Comparison of ENCODE assay signal across 23 mouse cellular contexts in genomic region chr17:23351644-23352043, GRCm38 (mm10). TPM values are rescaled to one million over a fixed set of nuclear protein-coding genes. Genes with fewer than 3 reads are reported as not detected.
DNase-seq lines count a peak whose midpoint lies in the region; ATAC-seq and TF ChIP-seq lines count a peak whose summit lies in the region.
"Had no signal": no experiment of that assay in that cellular context is flagged by ENCODE, and none has a peak within 500 bp of the region (broad histone marks: within the 10 kb centered on the region; RNA-seq: fewer than 3 reads in every experiment).

No protein-coding gene starts in this region.

- in situ Hi-C loops in CH12.LX (cut with MboI; ENCODE audit: low pct_ligation_motif_present, low pct_unique_long_range_greater_than_20kb, low sequenced_read_pairs), result no loop called here

- 54% methylated on average over 1 of the region's 1 CpGs for WGBS in heart, embryonic 12.5 days

- ATAC-seq in heart, embryonic 12.5 days (ENCODE audit: insufficient number of reproducible peaks, low FRiP score), result no peak
- ATAC-seq: activated CD4-positive, CD25-positive, alpha-beta regulatory T cell, adult 4 months; CD4-positive, CD25-positive, alpha-beta regulatory T cell, adult 4 months; Patski had no signal

- no peak for TF ChIP-seq RAD21 in CH12.LX (IDR thresholded peaks at IDR 0.05; ENCODE audit: low read depth, low read length)

- no peaks in the 10 kb centered on the region for H3K4me1 ChIP-seq in CH12.LX (ENCODE audit: control insufficient read depth in 1 of 2, insufficient read depth in 2 of 2)
- no peaks in the 10 kb centered on the region for H3K4me1 ChIP-seq in heart, embryonic 12.5 days (replicated peaks)

- peak; percentile 79 for TF ChIP-seq EP300 in CH12.LX (IDR thresholded peaks at IDR 0.05; ENCODE audit: low read length)

- no peaks in the 10 kb centered on the region for H3K9me3 ChIP-seq in CH12.LX (replicated peaks; ENCODE audit: low read length)
- no peaks in the 10 kb centered on the region for H3K9me3 ChIP-seq in heart, embryonic 12.5 days (replicated peaks)
- H3K9me3 ChIP-seq: G1E had no signal

- H3K36me3 ChIP-seq in CH12.LX (replicated peaks in 1 of 2; ENCODE audit: control insufficient read depth in 1 of 2, insufficient read depth in 1 of 2, low read length in 1 of 2), result no peaks in the 10 kb centered on the region
- H3K36me3 ChIP-seq in heart, embryonic 12.5 days, result no peaks in the 10 kb centered on the region
- H3K36me3 ChIP-seq: G1E had no signal

- no peak overlapping the region for H3K27ac ChIP-seq in CH12.LX (ENCODE audit: insufficient read depth, low read depth)
- H3K27ac ChIP-seq in heart, embryonic 12.5 days (ENCODE audit: poor library complexity, severe bottlenecking), result no peak overlapping the region

- H3K9ac ChIP-seq in CH12.LX (ENCODE audit: insufficient read depth, low read depth), result no peak overlapping the region
- H3K9ac ChIP-seq in heart, embryonic 12.5 days, result no peak overlapping the region

- H3K4me2 ChIP-seq in CH12.LX (ENCODE audit: insufficient read depth, low read depth, poor library complexity, severe bottlenecking), result no peak overlapping the region; the same call in 1 of the 2 replicates
- no peak overlapping the region for H3K4me2 ChIP-seq in heart, embryonic 12.5 days

- no peak for TF ChIP-seq CTCF in CH12.LX (conservative IDR thresholded peaks at IDR 0.05 in 1 of 2, IDR thresholded peaks at IDR 0.05 in 1 of 2; ENCODE audit: low read depth in 2 of 2, low read length in 2 of 2)

- no peaks in the 10 kb centered on the region for H3K27me3 ChIP-seq in CH12.LX (replicated peaks)
- H3K27me3 ChIP-seq in heart, embryonic 12.5 days (replicated peaks), result no peaks in the 10 kb centered on the region
- H3K27me3 ChIP-seq: Patski had no signal

- no peaks in the 10 kb centered on the region for H3K79me2 ChIP-seq in CH12.LX (replicated peaks; ENCODE audit: control insufficient read depth, extremely low read depth, insufficient read depth, poor library complexity, severe bottlenecking)

- H3K4me3 ChIP-seq in CH12.LX (replicated peaks in 1 of 3; ENCODE audit: low read depth in 2 of 3, low read length in 2 of 3, poor library complexity in 1 of 3), result no peak overlapping the region
- H3K4me3 ChIP-seq in heart, embryonic 12.5 days, result no peak overlapping the region

- peak; percentile 62 for DNase-seq in CH12.LX (ENCODE audit: extremely low read depth)
- DNase-seq: adrenal gland, adult 2 months; adrenal gland, adult 8-10 months; adrenal gland, postnatal 10 days; adrenal gland, postnatal 14 days; adrenal gland, postnatal 25 days; adrenal gland, postnatal 36 days; cerebellum, adult 11 months; cerebellum, adult 11-12 months; cerebellum, adult 18-20 months; cerebellum, adult 2 months; cerebellum, adult 8-10 months had no signal

- TF ChIP-seq POLR2A in CH12.LX (IDR thresholded peaks at IDR 0.05; ENCODE audit: low read depth, low read length), result no peak

- dilution Hi-C loops in CH12.LX (cut with MboI; ENCODE audit: extremely low pct_ligation_motif_present, extremely low pct_unique_long_range_greater_than_20kb, low sequenced_read_pairs), result no loop called here

TF ChIP-seq in CH12.LX, 34 proteins besides CTCF, POLR2A, EP300 and RAD21:
- TF ChIP-seq IRF4 (IDR thresholded peaks at IDR 0.05; ENCODE audit: low read depth, low read length) (peak; percentile 46; the same call in 1 of the 2 replicates), ETS1 (conservative IDR thresholded peaks at IDR 0.05; ENCODE audit: low read depth, low read length) (no peak), MAFK (IDR thresholded peaks at IDR 0.05; ENCODE audit: insufficient replicate concordance, low read length) (no peak), USF2 (conservative IDR thresholded peaks at IDR 0.05; ENCODE audit: low read depth, low read length) (no peak), POLR2AphosphoS2 (IDR thresholded peaks at IDR 0.05; ENCODE audit: low read depth, low read length) (no peak), ZNF384 (IDR thresholded peaks at IDR 0.05; ENCODE audit: low read depth, low read length) (peak; percentile 90), CHD1 (IDR thresholded peaks at IDR 0.05; ENCODE audit: low read depth, low read length) (no peak), HCFC1 (IDR thresholded peaks at IDR 0.05; ENCODE audit: low read depth, low read length) (no peak)

RNA-seq across cellular contexts. Expression of gene Vmn2r115, which starts 8.1 kb away (rescaled TPM):
- total RNA-seq in CH12.LX (2012; rRNA removed) (not detected in 2 replicates), CH12.LX (2014; rRNA removed) (not detected in 2 replicates)
- polyA plus RNA-seq in CH12.LX (2012; ENCODE audit: insufficient read length, low read depth), result not detected in 2 replicates
- not detected in 2 replicates for polyA plus RNA-seq in heart, embryonic 12.5 days (2016; fragmentation: Nextera tagmentation; extraction: Ambion mirVana)
- total RNA-seq: adrenal gland, adult 18-20 months; adrenal gland, adult 2 months; adrenal gland, postnatal 10 days; adrenal gland, postnatal 14 days; adrenal gland, postnatal 25 days; adrenal gland, postnatal 36 days; adrenal gland, postnatal 4 days; MEL had no signal
- polyA plus RNA-seq: adrenal gland, adult 2 months; brain, embryonic 14.5 days; C2C12; CD4-positive, CD25-positive, alpha-beta regulatory T cell, adult 4 months; cerebellum, adult 2 months; G1E; Patski had no signal

RNA-seq across cellular contexts. Expression of gene Vmn2r116, which starts 32.8 kb away (rescaled TPM):
- not detected in 2 replicates for total RNA-seq in CH12.LX (2012; rRNA removed)
- total RNA-seq in CH12.LX (2014; rRNA removed), result not detected in 2 replicates
- polyA plus RNA-seq in CH12.LX (2012; ENCODE audit: insufficient read length, low read depth), result not detected in 2 replicates
- not detected in 2 replicates for polyA plus RNA-seq in heart, embryonic 12.5 days (2016; fragmentation: Nextera tagmentation; extraction: Ambion mirVana)
- total RNA-seq: adrenal gland, adult 18-20 months; adrenal gland, adult 2 months; adrenal gland, adult 8-10 months; adrenal gland, postnatal 10 days; adrenal gland, postnatal 14 days; adrenal gland, postnatal 25 days; adrenal gland, postnatal 36 days; adrenal gland, postnatal 4 days; ES-E14; MEL had no signal
- polyA plus RNA-seq: activated CD4-positive, CD25-positive, alpha-beta regulatory T cell, adult 4 months; adrenal gland, adult 2 months; brain, embryonic 14.5 days; C2C12; CD4-positive, CD25-positive, alpha-beta regulatory T cell, adult 4 months; cerebellum, adult 2 months; G1E; Patski had no signal

RNA-seq across cellular contexts. Expression of gene Vmn2r114, which starts 39.3 kb away (rescaled TPM):
- total RNA-seq in CH12.LX (2012; rRNA removed) (not detected in 2 replicates), CH12.LX (2014; rRNA removed) (not detected in 2 replicates)
- not detected in 2 replicates for polyA plus RNA-seq in CH12.LX (2012; ENCODE audit: insufficient read length, low read depth)
- polyA plus RNA-seq in heart, embryonic 12.5 days (2016; fragmentation: Nextera tagmentation; extraction: Ambion mirVana), result not detected in 2 replicates
- total RNA-seq: adrenal gland, adult 18-20 months; adrenal gland, adult 2 months; adrenal gland, adult 8-10 months; adrenal gland, postnatal 14 days; adrenal gland, postnatal 25 days; adrenal gland, postnatal 36 days; adrenal gland, postnatal 4 days; ES-E14 had no signal
- polyA plus RNA-seq: adrenal gland, adult 2 months; brain, embryonic 14.5 days; C2C12; cerebellum, adult 2 months; G1E had no signal
